Mouse (Mus musculus) heart, postnatal 0 days (tissue): ENCODE results near the gene Adarb1. TPM values are rescaled to one million over a fixed set of nuclear protein-coding genes. Genes with fewer than 3 reads are reported as not detected.

Experiments used
- ATAC-seq: fragments of 200-750 bp; cut with Nextera tagmentation; 2 replicates; pipeline ENCODE4 v1.8.0; 2017; ENCODE audit warnings: low read depth, moderate number of reproducible peaks, moderate library complexity; ENCODE audit not compliant: insufficient read depth
- DNase-seq: peaks from one replicate; pipeline ENCODE4 v3.0.0-alpha.2; 2016; ENCODE audit warnings: low spot score
- H3K27ac ChIP-seq: fragments of 300-500 bp; sonication (generic); 2 replicates; pipeline ENCODE4 v1.5.1; 2014; ENCODE audit warnings: low read depth, mild to moderate bottlenecking
- H3K27me3 ChIP-seq: fragments of 300-500 bp; sonication (generic); 2 replicates; pipeline ENCODE4 v1.6.1; 2014; ENCODE audit warnings: low read length, mixed read lengths; ENCODE audit not compliant: control insufficient read depth, insufficient read depth
- H3K36me3 ChIP-seq: fragments of 300-500 bp; sonication (generic); replicated peaks from 2 replicates; pipeline ENCODE4 v1.6.1; 2014; ENCODE audit warnings: low read length, mixed read lengths; ENCODE audit not compliant: control insufficient read depth, insufficient read depth
- H3K4me1 ChIP-seq: fragments of 300-500 bp; sonication (generic); 2 replicates; pipeline ENCODE4 v1.6.1; 2014; ENCODE audit warnings: antibody characterized with exemption; ENCODE audit not compliant: control insufficient read depth, insufficient read depth
- H3K4me2 ChIP-seq: fragments of 300-500 bp; sonication (generic); 2 replicates; pipeline ENCODE4 v1.6.1; 2014; ENCODE audit warnings: low read depth, mild to moderate bottlenecking, low read length, moderate library complexity
- H3K4me3 ChIP-seq: fragments of 300-500 bp; sonication (generic); 2 replicates; pipeline ENCODE4 v1.5.1; 2014; ENCODE audit warnings: low read depth, low read length
- H3K9ac ChIP-seq: fragments of 300-500 bp; sonication (generic); replicated peaks from 2 replicates; pipeline ENCODE4 v1.6.1; 2014; ENCODE audit warnings: low read depth, low read length, mixed read lengths
- H3K9me3 ChIP-seq: fragments of 300-500 bp; sonication (generic); replicated peaks from 2 replicates; pipeline ENCODE4 v1.6.1; 2016; ENCODE audit warnings: low read length; ENCODE audit not compliant: control insufficient read depth
- CTCF ChIP-seq: IDR thresholded peaks from 2 replicates; pipeline ENCODE4 v1.5.1; 2016; ENCODE audit warnings: antibody characterized with exemption, control low read depth, low read depth
- EP300 ChIP-seq: IDR thresholded peaks from 2 replicates; pipeline ENCODE4 v1.6.1; 2016; ENCODE audit warnings: antibody characterized with exemption, low read depth
- WGBS: fragments of 180-500 bp; shearing (Covaris S2); extraction: QIAGEN DNeasy Blood & Tissue Kit; methylation state at CpG from one replicate; pipeline ENCODE4 v1.1.7; 2014; 5-methylcytosine and 5-hydroxymethylcytosine counted together
- polyA plus RNA-seq: library from polyadenylated mRNA; unstranded; fragments of >200 nt; fragmentation: Nextera tagmentation; extraction: Ambion mirVana; gene quantifications from 2 replicates; pipeline ENCODE4 v1.2.1, GENCODE M21; 2015
- total RNA-seq: library from RNA; depleted of rRNA; stranded (reverse); fragments of >200 nt; gene quantifications from 2 replicates; pipeline ENCODE4 v1.2.3, GENCODE M21; 2014; ENCODE audit warnings: low replicate concordance

The Adarb1 gene
- total and polyA plus RNA-seq, 2 experiments from 2014 or later, result 7.8 to 23.7 TPM

- ATAC-seq (no peak), DNase-seq (no peak)
- Histone ChIP-seq H3K4me2 (no peak overlapping the region), H3K9ac (no peak overlapping the region), H3K27me3 (no peaks in the 10 kb centered on the region), H3K4me3 (no peak overlapping the region), H3K4me1 (no peaks in the 10 kb centered on the region; the same call in 1 of the 2 replicates), H3K36me3 (no peaks in the 10 kb centered on the region), H3K27ac (no peak overlapping the region), H3K9me3 (no peaks in the 10 kb centered on the region)
- WGBS, result 86% methylated on average over 5 of the region's 5 CpGs
- TF ChIP-seq EP300, result no peak
- no peak for TF ChIP-seq CTCF
These were observed 43.7 kb downstream of the Adarb1 start for GRCm38 (mm10) chr10:77374407-77374806.

- peaks cover 14% of the 10 kb centered on the region for H3K4me1 ChIP-seq
- H3K9ac ChIP-seq, result no peak overlapping the region
- TF ChIP-seq EP300, result no peak
- TF ChIP-seq CTCF, result no peak
- H3K4me2 ChIP-seq, result no peak overlapping the region
- WGBS, result 89% methylated on average over 5 of the region's 5 CpGs
- H3K27ac ChIP-seq, result no peak overlapping the region
- DNase-seq (no peak), ATAC-seq (no peak)
- no peaks in the 10 kb centered on the region for H3K36me3 ChIP-seq
- H3K27me3 ChIP-seq, result no peaks in the 10 kb centered on the region
- H3K4me3 ChIP-seq, result no peak overlapping the region
- no peaks in the 10 kb centered on the region for H3K9me3 ChIP-seq
These were observed 47.9 kb downstream of the Adarb1 start for GRCm38 (mm10) chr10:77370129-77370528.

- H3K36me3 ChIP-seq, result no peaks in the 10 kb centered on the region
- TF ChIP-seq CTCF (no peak), EP300 (no peak)
- WGBS, result 54% methylated on average over 6 of the region's 6 CpGs
- H3K4me1 ChIP-seq, result peaks cover 14% of the 10 kb centered on the region
- H3K27me3 ChIP-seq, result no peaks in the 10 kb centered on the region
- no peak overlapping the region for H3K27ac ChIP-seq
- no peaks in the 10 kb centered on the region for H3K9me3 ChIP-seq
- ATAC-seq (no peak), DNase-seq (no peak)
- no peak overlapping the region for H3K9ac ChIP-seq
- no peak overlapping the region for H3K4me2 ChIP-seq
- H3K4me3 ChIP-seq, result no peak overlapping the region
These were observed 50.1 kb downstream of the Adarb1 start for GRCm38 (mm10) chr10:77367973-77368372.

GRCm38 (mm10) chr10:77366959-77367358 is 51.1 kb downstream of the Adarb1 start:
- Histone ChIP-seq H3K36me3 (no peaks in the 10 kb centered on the region), H3K4me3 (no peak overlapping the region), H3K4me2 (no peak overlapping the region), H3K9ac (no peak overlapping the region), H3K27ac (no peak overlapping the region), H3K9me3 (no peaks in the 10 kb centered on the region), H3K4me1 (peaks cover 14% of the 10 kb centered on the region), H3K27me3 (no peaks in the 10 kb centered on the region)
- no peak for DNase-seq
- TF ChIP-seq EP300 (no peak), CTCF (no peak)
- no peak for ATAC-seq
- 76% methylated on average over 4 of the region's 4 CpGs for WGBS

- TF ChIP-seq CTCF (no peak), EP300 (no peak)
- Histone ChIP-seq H3K9me3 (no peaks in the 10 kb centered on the region), H3K4me3 (no peak overlapping the region), H3K4me2 (no peak overlapping the region), H3K27ac (no peak overlapping the region), H3K9ac (no peak overlapping the region), H3K27me3 (no peaks in the 10 kb centered on the region), H3K36me3 (no peaks in the 10 kb centered on the region), H3K4me1 (peaks cover 23% of the 10 kb centered on the region)
- ATAC-seq (no peak), DNase-seq (no peak)
- WGBS, result 79% methylated on average over 2 of the region's 2 CpGs
These were observed 52.9 kb downstream of the Adarb1 start for GRCm38 (mm10) chr10:77365212-77365611.

- peaks cover 12% of the 10 kb centered on the region for H3K4me1 ChIP-seq
- peak overlapping the region; percentile 54 for H3K27ac ChIP-seq
- TF ChIP-seq EP300, result no peak
- TF ChIP-seq CTCF, result no peak
- 21% methylated on average over 2 of the region's 2 CpGs for WGBS
- DNase-seq, result peak; percentile 45
- no peaks in the 10 kb centered on the region for H3K9me3 ChIP-seq
- no peak overlapping the region for H3K4me3 ChIP-seq
- no peaks in the 10 kb centered on the region for H3K36me3 ChIP-seq
- no peak overlapping the region for H3K9ac ChIP-seq
- no peaks in the 10 kb centered on the region for H3K27me3 ChIP-seq
- ATAC-seq, result peak; percentile 92
- H3K4me2 ChIP-seq, result no peak overlapping the region
These were observed 57.6 kb downstream of the Adarb1 start for GRCm38 (mm10) chr10:77360486-77360885.
